Mouse (Mus musculus) neutrophil, adult 65 days (primary cell): ENCODE results near the gene Prss58. TPM values are rescaled to one million over a fixed set of nuclear protein-coding genes. Genes with fewer than 3 reads are reported as not detected.

ENCODE experiments used
- total RNA-seq: library from RNA; stranded (reverse); gene quantifications from 2 replicates; pipeline ENCODE4 v1.2.4, GENCODE M21; 2023

The Prss58 gene
- total RNA-seq, result not detected in 2 replicates

DNA sequence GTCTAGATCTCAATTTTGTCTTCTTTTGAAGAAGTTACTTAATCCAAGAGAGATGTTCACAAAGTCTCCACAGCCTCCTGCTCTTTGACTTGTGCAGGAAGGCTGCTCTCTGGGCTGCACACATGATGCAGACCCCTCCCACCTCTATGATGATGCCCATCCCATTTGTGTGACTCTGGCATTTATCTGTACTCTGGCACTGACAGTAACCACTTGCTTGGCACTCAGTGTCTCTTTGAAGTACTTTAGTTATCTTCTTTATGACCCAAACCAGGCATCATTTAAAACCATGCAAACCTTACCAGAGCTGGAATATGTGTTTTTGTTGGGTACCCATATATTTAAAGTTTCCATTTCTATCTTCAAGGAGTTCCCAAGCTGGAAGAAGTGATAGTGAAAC, at the start of gene Prss58:
TSS of gene Prss58 (minus strand) at position 101 of the 400 bp plus-strand sequence.

DNA sequence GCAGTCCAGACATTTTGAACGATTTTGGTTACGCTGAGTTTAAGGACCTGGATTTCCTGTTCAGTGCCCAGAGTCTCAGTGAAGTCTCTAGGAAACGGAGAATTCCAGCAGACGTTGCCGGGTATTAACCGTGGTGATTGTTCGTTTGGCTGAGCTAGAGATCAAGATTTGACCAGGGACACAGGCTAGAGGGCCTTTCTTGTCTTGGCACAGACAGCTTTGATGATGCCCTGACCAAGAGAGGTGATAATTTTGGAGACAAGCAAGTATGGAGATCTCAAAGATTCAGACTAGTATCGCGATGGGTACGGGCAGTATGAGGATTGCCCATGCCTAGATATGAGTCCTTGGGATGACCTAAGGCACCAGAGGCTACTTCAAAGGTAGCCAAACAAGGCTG, 40.3 kb upstream of the Prss58 start, which contains the start of gene 1700074P13Rik:
TSS of gene 1700074P13Rik (minus strand) at position 101 of the 400 bp plus-strand sequence.

DNA sequence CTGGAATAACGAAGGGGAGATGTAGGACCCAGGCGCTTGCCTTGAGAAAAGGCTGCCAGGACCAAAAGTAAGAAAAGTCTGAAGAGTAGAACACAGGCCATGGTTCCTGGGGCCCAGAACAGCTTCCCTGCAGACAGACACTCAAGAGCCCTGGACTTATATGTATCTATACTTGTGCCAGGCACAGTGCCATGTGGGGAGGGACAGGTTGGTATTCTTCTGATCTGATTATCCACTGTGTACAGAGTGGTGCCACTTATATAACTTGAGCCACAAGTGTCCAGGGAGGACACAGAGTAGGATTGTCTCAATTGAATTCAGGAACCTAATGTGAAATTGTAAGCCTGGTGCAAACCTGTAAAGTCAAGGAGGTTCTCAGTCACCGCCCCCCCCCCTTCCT, 12.8 kb downstream of the Prss58 start, which contains the start of gene Moxd2:
TSS of gene Moxd2 (minus strand) at position 101 of the 400 bp plus-strand sequence.

Other genes with a start within 250 kb of the Prss58 start
- not detected in 2 replicates for gene Moxd2, start 12.9 kb downstream of the Prss58 start, total RNA-seq
- not detected in 2 replicates for gene 1700074P13Rik, start 40.2 kb upstream of the Prss58 start, total RNA-seq
- not detected in 2 replicates for gene Gm4744, start 51.5 kb upstream of the Prss58 start, total RNA-seq
- gene 1810009J06Rik, start 64.4 kb upstream of the Prss58 start, total RNA-seq, result not detected in 2 replicates
- not detected in 2 replicates for gene Gm2663, start 99.1 kb upstream of the Prss58 start, total RNA-seq
- gene 2210010C04Rik, start 135.1 kb upstream of the Prss58 start, total RNA-seq, result not detected in 2 replicates